Mouse (Mus musculus) right cerebral cortex, postnatal 10 days (tissue): ENCODE data around the gene Mapk7.
A peak's percentile ranks its signal among the peaks of the same experiment; 100 is the strongest.

Experiments
- DNase-seq, 2 experiments: peaks; one replicate each; pipeline ENCODE4 v3.0.0; 2021; ENCODE audit warnings: low spot score in 2 of 2

Mapk7 gene

DNA sequence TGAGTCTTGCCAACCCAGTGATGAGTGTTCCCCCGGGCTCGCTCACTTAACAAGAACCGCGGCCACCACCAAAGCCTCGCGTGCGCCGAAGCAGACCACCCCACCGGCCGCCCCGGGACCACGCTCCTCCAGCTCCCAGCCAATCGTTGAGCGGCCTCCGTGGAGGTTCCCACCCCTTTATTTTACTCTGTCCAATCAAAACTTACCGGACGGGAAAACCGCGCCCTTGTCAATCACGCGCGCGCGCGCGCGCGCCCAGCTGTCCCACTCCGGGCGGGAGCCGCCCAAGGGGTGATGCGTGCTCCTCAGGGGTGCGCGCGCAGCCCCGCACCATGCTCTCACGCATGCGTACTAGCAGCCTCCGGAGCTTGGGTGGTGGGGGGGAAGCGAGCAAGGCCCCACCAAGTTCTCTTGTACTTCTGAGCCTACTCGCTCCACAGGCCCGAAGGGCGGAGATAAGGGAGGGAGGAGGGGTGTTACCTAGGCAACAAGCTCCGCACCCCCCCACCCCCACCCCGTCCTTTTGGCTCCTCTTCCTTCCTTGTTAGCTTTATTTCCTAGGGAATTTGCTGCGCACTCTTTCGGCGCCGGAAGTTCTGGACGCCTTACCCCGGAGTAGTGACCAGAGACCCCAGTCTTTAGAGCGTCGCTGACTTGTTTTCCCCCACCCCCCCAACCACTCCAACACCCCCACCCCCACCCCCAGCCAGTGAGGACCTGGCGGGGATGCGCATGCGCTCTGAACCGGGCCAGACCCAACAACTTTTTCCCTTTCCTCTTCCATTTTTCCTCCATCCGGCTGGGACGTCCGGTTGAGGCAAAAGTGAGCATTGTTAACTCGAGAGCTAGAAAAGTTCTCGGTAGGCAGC, at the start of gene Mapk7:
TSS of gene Mapk7 (minus strand) at position 278 of the 869 bp plus-strand sequence.
- peak; percentile 98 to 99 for DNase-seq

DNA sequence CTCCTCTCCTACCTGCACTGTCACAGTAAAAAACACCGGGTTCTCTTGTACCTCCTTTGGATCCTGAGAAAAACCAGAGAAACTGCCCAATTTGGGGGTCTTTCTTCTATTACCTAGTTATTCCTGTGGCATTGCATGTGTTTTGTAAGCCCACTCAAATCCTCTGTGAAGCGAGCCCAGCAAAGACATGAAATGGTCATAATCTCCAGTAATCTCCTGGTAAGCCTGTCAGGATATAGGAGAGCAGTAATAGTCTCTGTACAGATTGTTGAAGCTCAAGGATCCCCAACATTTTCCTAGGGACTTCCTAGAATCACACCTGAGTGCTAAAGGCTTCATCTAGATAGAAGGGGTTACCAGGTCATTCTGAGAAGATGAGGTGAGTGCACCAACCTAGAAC, 46.9 kb upstream of the Mapk7 start:
- DNase-seq = no peak

DNA sequence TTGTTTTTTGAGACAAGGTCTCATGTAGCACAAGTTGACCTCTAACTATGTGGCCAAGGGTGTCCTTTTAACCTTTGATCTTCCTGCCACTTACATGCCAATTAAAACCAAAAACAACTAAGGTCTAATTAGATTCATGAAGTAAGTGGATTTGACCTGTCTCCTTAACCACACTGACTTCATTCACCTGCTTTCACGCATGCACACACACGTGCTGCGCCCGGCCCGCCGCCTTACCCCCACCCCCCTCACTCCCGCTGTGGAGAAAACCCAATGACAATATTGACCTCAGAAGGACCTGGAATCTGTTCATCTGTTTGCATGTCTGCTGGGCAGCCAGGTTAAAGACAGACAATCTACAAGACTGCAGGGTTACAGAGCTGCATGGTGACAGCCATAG, 46.4 kb upstream of the Mapk7 start:
- no peak for DNase-seq

DNA sequence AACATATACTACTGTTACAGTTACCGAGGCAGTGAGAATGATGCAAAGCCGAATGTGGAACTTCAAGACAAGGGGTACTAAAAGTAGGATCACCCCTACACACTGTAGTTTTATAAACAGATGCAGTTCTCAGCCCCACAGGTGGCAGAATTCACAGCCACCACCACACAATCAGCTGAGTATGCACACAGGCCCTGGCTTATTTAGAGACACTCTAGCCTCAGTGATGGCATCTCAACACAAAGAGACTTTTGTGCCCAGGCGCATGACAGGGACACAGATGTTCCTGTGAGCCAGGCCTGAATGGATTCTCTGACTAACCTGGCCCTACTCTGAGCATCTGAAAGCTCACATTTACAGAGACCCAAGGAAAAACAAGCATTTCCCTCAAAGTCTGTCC, 43.2 kb upstream of the Mapk7 start:
- DNase-seq = peak; percentile 61 to 72

DNA sequence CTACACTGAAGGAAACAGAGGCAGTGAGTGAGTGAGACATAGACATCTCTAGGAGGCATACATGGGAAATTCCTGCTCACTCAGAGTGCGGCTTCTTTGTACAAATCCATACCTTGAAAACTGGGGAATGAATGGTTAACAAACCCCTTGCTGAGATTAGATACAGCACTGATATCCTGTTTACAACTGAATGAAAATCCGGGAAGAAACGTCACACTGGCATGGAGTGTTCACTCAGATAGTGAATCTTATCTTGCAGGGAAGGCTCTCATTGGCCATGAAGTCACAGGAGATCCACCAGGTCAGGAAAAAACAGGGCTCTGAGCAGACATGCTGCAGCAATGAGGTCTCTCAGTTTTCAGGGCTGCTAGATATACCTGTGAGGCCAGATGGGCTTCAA, 42.7 kb upstream of the Mapk7 start:
- no peak for DNase-seq

DNA sequence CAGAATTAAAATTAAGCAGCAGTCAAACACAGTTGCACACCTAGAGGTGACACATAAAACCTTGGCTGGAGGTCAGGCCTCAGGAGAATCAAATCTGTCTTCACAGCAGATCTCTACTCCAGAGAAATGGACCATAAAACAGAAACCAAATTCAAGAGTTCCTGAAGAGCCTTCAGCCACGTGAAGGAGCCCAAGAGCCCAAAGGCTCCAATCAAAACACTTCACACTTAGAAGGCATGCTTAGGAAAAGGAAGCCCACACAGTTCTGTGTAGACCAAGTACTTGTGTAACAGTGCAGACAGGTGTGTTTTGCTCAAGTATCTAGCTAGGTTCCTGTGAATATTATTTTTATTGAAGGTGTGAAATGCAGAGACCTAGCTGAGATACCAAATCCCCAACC, 41.3 kb upstream of the Mapk7 start:
- no peak for DNase-seq

DNA sequence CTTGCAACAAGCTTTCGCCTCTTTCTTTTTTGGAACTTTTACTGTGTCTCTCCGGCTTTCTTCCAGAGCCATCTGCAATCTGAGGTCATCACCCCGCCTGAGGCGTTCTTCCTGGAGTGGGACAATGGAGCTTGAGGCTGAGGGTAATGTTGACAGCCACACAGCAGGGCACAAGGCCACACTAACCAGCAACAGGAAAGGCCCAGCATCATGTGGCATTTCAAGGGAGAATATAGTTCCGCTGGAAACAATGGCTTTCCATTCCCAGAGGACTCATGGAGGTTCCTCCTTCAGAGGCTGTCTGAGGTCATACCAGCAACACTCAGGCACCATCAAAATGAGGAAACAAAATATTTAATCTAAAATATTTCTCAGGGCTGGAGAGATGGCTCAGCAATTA, 39.4 kb upstream of the Mapk7 start:
- no peak for DNase-seq

DNA sequence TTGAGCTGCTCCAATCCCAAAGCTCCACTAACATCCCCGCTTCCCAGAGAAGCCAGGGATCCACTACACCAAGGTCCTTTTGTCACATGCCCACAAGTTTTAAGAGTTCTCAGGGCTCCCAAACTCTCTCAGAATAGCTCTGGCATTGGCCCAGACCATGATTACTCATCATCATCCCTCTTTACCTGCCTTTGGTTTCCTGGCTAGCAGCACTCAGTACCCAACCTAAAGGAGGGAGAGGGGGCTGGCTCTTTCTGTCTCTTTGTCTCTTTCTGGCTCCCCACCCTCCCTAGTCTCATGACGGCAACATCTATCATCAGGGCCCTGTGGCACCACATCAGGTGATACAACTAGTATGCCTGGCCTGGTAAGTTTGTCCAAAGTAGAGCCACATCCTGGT, 38.6 kb upstream of the Mapk7 start:
- no peak for DNase-seq

DNA sequence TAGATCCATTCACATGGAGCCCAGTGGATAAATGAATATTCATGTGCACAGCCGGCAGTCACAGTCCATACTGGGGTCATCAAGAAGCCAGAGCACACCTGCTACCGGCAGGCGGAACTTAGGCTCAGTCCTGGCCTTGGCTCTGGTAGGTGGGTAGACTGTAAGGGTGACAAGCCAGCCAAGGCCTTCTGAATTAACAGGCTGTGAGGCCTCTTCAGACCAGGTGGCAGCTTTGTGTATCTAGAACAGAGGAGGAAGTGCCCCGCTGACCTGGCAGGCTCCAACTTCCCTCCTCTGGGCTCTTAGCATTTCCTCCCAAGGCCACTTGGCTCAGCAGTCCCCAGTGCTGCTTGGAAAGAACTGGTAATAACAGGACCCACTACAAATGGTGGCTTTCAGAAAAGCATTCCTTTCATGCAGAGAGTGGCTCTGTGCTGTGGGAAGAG, 35.1 kb upstream of the Mapk7 start:
- peak; percentile 74 to 83 for DNase-seq

DNA sequence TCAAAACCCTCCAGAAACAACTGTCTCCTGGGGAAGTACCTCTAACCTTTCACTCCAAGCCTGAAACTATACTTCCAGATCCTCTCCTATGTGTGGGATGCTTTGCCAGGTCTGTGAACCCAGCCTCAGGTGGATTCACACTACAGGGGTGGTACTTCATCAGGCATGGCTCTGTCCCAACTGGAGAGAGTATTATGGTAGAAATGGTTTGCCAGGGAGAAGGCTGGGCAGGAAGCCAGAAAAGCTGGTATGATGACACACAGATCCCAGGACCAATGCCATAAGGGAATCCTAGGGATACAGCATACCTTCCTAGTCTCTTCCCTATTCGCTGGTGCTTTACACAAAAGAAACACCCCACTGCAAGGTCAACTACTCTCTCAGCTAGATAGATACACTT, 32.7 kb upstream of the Mapk7 start:
- no peak for DNase-seq

DNA sequence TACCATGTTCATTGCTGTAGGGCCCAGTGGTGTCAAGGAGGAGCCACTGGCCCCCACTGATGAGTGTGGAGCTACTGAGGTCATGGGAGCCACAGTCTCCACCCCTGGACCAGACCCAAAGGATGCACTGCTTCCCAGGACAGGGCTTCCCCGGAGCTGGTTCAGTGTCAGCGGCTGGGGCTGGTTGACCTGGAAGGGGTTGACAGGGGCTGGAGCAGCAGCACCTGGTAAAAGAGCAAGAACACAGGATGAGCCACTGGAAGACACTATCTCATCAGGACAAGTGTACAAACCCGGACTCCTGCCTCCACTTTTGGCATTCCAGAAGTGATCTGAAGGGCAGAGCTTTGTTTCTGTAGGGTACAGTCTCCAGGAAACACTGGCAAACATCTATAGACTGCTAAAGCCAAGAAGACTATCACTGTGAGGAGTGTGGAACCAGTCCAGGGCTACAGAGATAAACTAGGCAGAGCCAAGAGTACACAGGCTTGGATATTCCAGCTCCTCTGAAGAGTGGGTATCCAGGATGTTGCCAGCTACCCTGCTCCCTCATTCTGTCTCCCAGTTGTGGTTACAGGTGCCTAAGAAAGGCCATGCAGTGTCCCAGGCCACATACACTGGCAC, 25.4 kb upstream of the Mapk7 start:
- DNase-seq = no peak

DNA sequence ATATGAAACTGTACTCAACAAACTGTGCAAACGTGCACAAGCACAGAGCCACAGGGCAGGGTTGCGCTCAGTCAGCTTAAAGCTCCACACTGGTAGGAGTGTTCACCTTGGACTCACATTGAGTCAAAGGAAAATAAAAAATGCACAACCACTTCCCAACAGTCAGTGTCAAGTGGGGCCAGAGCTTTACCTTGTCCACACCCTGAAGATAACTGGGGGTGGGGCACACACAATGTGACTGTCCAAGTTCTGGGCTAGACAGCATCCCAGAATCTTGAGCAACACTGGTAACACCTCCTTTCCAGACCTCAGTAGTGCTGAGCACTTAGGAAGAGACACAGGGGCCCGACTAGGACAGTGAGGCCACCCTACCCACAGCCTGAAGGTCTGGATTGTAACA, 24.7 kb upstream of the Mapk7 start:
- no peak for DNase-seq

DNA sequence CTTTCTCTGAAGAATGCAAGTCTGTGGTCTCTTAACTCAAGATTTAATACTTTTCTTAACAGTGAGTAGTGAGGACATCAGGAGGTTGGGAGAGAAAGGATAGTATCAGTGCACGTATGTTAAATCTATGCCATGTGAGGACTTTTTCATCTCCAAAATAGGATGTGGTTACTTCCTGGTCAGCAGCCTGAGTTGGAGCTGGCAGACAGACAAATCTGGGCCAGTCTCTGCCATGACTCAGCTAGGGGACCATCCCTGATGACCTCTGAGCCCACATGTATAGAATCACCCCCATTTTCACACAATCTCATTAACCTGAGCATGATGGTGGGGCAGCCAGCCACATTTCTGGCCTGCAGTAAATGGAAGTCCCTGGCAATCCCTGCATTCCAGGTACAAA, 23.8 kb upstream of the Mapk7 start:
- DNase-seq = no peak

DNA sequence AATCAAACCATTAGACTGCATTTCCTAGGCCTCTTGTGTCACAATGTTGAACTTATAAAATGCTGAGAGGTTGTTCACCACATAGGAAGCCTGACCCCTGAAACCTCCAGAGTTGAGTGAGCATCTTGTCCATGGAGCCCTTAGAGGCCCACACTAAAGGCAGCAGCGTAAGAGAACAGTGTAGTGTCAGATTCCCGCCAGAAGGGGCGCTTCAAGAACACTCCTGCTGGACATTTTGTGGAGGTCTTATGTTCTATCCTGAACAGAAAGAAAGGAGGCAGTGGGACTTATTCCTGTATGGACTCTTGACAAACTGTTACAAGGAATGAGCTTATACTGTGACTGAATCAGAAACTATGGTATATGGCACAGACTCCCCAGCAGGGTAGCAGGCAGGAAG, 20.7 kb upstream of the Mapk7 start:
- DNase-seq = peak in 1 of 2 experiments; percentile 53

DNA sequence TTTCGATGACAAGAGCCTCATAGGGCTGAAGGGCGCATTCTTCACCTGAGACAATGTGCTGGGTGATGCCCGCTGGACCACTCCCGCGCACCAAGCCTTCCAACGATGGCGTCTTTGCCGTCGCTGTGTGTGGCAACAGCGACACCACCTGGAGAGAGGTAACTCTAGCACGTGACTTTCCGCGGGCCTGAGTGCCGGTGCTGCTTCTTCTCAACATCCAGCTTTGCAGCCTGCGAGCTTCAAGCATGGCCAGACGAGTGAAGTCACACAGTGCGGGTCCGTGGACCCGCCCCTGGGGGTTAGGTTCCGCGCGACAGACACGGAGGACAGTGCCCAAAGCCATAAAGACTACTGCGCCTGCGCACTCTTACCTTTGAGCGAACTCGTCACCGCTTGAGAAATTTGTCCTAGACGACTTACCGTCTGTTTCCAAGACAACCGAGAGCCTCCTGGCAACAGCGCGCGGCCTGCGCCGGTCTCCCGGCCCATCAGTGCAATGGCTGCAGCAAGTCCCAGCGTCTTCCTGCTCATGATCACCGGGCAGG, 10.6 kb upstream of the Mapk7 start, which contains the start of gene B9d1:
TSS of gene B9d1 (plus strand) at position 432 of the 545 bp plus-strand sequence.
- peak; percentile 97 for DNase-seq

DNA sequence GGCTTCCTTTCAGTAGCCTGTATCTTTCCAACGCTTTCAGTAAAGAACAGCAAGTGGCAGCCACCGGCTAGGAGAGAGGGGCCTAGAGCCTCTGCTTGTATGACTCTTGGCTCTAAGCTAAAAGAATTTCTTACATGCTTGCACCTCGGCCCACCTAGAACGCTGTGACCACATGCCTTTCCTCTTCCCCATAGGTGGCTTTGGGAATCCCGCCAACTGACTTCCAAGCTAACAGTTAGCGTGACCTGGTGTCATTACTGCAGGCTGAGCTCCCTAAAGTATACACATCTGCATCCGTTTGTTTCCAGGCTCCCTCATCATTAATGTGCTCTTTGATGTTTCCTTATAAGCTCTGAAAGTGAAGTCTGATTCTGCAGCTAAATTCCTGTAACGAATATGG, 9.7 kb upstream of the Mapk7 start:
- DNase-seq = no peak

DNA sequence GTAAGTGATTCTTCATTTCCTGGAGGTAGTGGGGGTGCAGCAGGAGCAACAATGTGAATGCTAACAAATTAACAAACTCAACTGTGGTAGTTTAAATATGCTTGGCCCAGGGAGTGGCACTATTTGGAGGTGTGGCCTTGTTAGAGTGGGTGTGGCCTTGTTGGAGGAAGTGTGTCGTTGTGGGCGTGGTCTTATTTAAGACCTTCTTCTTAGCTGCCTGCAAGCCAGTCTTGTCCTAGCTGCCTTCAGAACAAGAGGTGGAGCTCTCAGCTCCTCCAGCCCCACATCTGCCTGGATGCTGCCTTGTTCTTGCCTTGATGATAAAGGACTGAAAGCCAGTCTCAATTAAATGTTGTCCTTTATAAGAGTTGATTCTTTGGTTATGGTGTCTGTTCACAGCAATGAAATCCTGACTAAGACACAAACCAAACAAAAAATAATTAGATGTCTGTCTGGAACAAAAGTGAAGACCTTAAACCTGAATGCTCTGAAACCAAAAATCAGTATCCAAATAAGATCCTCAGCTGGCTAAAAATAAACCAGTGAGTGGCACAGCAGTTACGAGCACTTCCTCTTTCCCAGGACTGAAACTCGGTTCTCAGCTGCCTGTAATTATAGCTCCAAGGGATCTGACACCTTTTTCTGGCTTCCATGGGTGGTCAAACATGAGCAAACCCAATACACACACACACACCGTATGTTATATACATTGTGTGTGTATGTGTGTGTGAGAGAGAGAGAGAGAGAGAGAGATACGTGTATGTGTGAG, 4.7 kb upstream of the Mapk7 start:
- DNase-seq = peak in 1 of 2 experiments; percentile 21

DNA sequence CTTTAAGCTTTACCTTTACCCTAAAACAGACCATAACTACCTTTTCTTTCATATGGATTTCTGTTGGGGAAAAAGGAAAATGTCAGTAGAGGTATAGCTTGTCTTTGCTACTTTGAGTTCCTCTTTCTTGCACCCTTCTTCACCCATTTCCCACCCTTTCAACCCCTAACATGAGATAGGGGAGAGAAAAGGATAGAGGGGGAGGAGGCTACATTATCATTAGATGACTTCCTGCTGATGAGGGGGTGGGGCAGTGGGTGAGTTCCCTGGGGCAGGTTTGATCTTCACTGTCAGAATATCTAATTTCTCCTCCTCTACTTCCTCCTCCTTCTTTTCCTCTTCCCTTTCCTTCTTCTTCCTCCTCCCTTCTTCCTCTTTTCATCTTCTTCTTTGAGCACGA, 3.3 kb upstream of the Mapk7 start:
- DNase-seq = no peak

DNA sequence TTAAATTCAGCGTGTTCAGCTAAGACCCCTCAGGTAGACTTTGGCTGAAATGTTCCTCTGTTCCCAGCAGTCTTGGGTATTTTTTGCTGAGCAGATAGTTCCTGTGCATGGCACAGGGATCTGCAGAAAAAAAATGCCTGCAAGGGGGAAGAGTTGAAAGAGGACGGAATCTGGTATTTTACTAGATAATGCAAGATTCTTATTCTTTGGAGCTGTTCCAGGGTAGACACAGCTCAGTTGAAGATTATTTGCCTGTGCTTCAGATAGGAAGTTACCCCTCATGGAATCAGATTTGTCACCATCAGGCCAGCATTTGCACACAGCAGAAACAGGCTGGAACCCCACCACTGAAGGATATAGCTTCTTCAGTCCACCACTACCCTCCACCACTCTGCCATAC, 1.3 kb upstream of the Mapk7 start:
- DNase-seq = no peak

DNA sequence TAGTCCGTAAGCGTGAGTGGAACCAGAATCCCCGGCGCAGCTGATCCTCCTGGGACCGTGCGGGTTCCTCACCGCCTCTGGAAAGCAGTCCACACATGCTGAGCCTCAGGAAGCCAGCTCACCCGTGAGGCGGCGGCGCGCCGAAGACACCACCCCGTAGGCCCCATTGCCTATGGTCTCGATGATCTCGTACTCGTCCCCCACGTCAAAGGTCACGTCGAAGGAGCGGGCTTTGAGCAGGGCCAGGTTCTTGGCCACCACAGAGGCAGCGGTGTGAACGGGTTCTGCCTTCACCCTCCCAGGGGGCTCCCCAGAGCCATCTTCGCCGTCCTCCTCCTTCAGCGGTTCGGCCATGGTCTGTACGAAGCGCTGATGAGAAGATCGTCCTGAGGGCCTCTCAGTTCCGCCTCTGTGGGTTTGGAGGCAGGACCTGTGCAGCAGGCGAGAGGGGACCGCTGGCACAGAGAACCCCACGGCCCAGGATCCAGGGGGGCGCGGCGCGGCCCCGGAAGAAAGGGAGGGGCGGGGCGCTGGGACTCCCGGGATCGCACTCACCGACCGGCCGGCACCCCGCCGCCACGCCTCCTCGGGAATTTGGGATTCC, 579 bp downstream of the Mapk7 start:
- peak; percentile 66 to 70 for DNase-seq

DNA sequence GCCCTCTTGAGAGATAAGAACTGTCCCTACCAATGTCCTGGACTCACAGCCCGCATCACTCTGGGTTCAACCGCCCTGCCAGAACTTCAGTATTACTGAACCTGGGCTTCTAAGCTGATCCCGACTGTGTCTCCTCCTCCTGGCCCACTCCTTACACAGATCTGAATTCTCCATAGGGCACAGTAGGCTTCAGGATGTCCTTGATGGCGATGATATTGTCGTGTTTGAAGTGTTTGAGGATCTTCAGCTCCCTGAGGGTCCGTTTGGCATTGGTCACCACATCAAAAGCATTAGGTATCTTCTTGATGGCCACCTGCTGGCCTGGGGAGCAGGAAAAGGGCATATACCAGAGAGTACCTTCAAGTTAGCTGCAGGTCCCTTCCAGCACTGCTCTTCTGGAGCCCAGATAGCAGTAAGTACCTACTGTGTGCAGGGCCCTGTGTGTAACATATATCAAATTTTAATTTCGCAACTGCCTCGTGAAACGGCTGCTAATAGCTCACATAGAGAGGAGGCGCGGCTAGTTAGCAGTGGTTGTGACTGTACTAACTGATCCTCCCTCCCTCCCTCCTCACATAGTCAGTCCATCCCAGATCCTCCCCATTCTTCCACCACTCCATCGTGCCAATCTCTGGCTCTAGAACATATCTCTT, 1.3 kb downstream of the Mapk7 start:
- no peak for DNase-seq
